Mouse (Mus musculus) intestine, postnatal 0 days (tissue): ENCODE results near the gene Dars. TPM values are rescaled to one million over a fixed set of nuclear protein-coding genes. Genes with fewer than 3 reads are reported as not detected.

Experiments used
- ATAC-seq: fragments of 200-750 bp; cut with Nextera tagmentation; 2 replicates; pipeline ENCODE4 v1.8.0; 2017; ENCODE audit warnings: mild to moderate bottlenecking, moderate TSS enrichment, moderate library complexity
- H3K27ac ChIP-seq: fragments of 300-500 bp; sonication (generic); 2 replicates; pipeline ENCODE4 v1.5.1; 2014; ENCODE audit warnings: mild to moderate bottlenecking, low read depth, low read length, moderate library complexity
- H3K27me3 ChIP-seq: fragments of 300-500 bp; sonication (generic); replicated peaks from 2 replicates; pipeline ENCODE4 v1.6.1; 2014; ENCODE audit warnings: low read length, mixed read lengths; ENCODE audit not compliant: control insufficient read depth, insufficient read depth
- H3K36me3 ChIP-seq: fragments of 300-500 bp; sonication (generic); 2 replicates; pipeline ENCODE4 v1.6.1; 2014; ENCODE audit warnings: mild to moderate bottlenecking, moderate library complexity; ENCODE audit not compliant: control insufficient read depth, insufficient read depth
- H3K4me1 ChIP-seq: fragments of 300-500 bp; sonication (generic); replicated peaks from 2 replicates; pipeline ENCODE4 v1.6.1; 2014; ENCODE audit warnings: antibody characterized with exemption, low read length, mixed read lengths; ENCODE audit not compliant: control insufficient read depth, insufficient read depth
- H3K4me2 ChIP-seq: fragments of 300-500 bp; sonication (generic); replicated peaks from 2 replicates; pipeline ENCODE4 v1.6.1; 2014; ENCODE audit warnings: low read depth, mild to moderate bottlenecking, moderate library complexity
- H3K4me3 ChIP-seq: fragments of 300-500 bp; sonication (generic); 2 replicates; pipeline ENCODE4 v1.5.1; 2014; ENCODE audit warnings: low read depth, low read length
- H3K9ac ChIP-seq: fragments of 300-500 bp; sonication (generic); 2 replicates; pipeline ENCODE4 v1.6.1; 2014; ENCODE audit warnings: mild to moderate bottlenecking, low read depth, low read length
- H3K9me3 ChIP-seq: fragments of 300-500 bp; sonication (generic); 2 replicates; pipeline ENCODE4 v1.6.1; 2016; ENCODE audit warnings: mixed run types; ENCODE audit not compliant: control insufficient read depth
- CTCF ChIP-seq: sonication (generic); IDR thresholded peaks from 2 replicates; pipeline ENCODE4 v1.5.1; 2016; ENCODE audit warnings: low read depth, mild to moderate bottlenecking, control low read depth, antibody characterized with exemption, moderate library complexity
- WGBS: fragments of 180-500 bp; shearing (Covaris S2); extraction: QIAGEN DNeasy Blood & Tissue Kit; methylation state at CpG from one replicate; pipeline ENCODE4 v1.1.7; 2014; 5-methylcytosine and 5-hydroxymethylcytosine counted together
- polyA plus RNA-seq: library from polyadenylated mRNA; unstranded; fragments of >200 nt; fragmentation: Nextera tagmentation; extraction: Ambion mirVana; gene quantifications from 2 replicates; pipeline ENCODE4 v1.2.1, GENCODE M21; 2015

Gene Dars
- polyA plus RNA-seq, result 68.0 and 69.0 TPM in 2 replicates

- H3K27ac ChIP-seq, result peak within 1 kb of the TSS; percentile 97
- H3K9me3 ChIP-seq, result no peaks in the 10 kb centered on the region
- no peaks in the 10 kb centered on the region for H3K27me3 ChIP-seq
- H3K4me1 ChIP-seq, result 0 out of 2 replicates have a peak, but pooled peaks cover 2% of the 10 kb centered on the region
- H3K4me3 ChIP-seq, result peak within 1 kb of the TSS; percentile 86
- 0% methylated on average over 54 of the region's 68 CpGs for WGBS
- ATAC-seq, result peak; percentile 93
- peak within 1 kb of the TSS; percentile 80 for H3K4me2 ChIP-seq
- peak within 1 kb of the TSS; percentile 99 for H3K9ac ChIP-seq
- H3K36me3 ChIP-seq, result no peaks in the 10 kb centered on the region
- no peak for TF ChIP-seq CTCF
Observed at GRCm38 (mm10) chr1:128416584-128417532, at the start of gene Dars. Gene Dars, minus strand, starts transcription at chr1:128417368.

- no peak overlapping the region for H3K9ac ChIP-seq
- H3K9me3 ChIP-seq, result no peaks in the 10 kb centered on the region
- H3K4me2 ChIP-seq, result no peak overlapping the region
- TF ChIP-seq CTCF, result no peak
- no peak overlapping the region for H3K4me3 ChIP-seq
- no peaks in the 10 kb centered on the region; the same call in 1 of the 2 replicates for H3K27me3 ChIP-seq
- H3K4me1 ChIP-seq, result no peaks in the 10 kb centered on the region
- 58% methylated on average over 1 of the region's 1 CpGs for WGBS
- H3K36me3 ChIP-seq, result no peaks in the 10 kb centered on the region
- H3K27ac ChIP-seq, result no peak overlapping the region
- no peak for ATAC-seq
Observed at GRCm38 (mm10) chr1:128466828-128467227, 49.7 kb upstream of the Dars start.

DNA sequence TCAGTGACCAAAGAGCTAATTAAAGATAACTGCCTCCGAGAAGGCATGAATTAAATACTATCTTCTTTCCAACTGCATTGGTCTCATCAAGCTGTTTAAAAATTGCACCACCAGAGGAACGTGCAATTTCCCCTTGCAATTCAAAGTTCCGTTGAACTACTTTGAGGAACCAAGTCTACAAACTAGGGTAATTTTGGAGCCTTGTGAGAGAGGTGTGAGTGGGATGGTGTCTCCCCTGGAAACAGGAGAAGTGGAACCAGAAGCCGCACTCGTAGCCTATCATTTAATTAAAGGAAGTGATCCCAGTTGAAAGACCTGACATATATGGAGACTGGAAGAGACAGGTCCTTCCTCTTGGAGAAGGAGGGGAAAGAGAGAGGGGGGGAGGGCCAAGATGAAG lies 46.3 kb upstream of the Dars start:
- H3K27me3 ChIP-seq, result no peaks in the 10 kb centered on the region
- no peak overlapping the region for H3K4me2 ChIP-seq
- no peak overlapping the region for H3K9ac ChIP-seq
- H3K9me3 ChIP-seq, result no peaks in the 10 kb centered on the region
- no peak for ATAC-seq
- no peaks in the 10 kb centered on the region for H3K36me3 ChIP-seq
- no peak for TF ChIP-seq CTCF
- 77% methylated on average over 5 of the region's 5 CpGs for WGBS
- no peak overlapping the region for H3K4me3 ChIP-seq
- H3K27ac ChIP-seq, result no peak overlapping the region
- no peaks in the 10 kb centered on the region for H3K4me1 ChIP-seq

DNA sequence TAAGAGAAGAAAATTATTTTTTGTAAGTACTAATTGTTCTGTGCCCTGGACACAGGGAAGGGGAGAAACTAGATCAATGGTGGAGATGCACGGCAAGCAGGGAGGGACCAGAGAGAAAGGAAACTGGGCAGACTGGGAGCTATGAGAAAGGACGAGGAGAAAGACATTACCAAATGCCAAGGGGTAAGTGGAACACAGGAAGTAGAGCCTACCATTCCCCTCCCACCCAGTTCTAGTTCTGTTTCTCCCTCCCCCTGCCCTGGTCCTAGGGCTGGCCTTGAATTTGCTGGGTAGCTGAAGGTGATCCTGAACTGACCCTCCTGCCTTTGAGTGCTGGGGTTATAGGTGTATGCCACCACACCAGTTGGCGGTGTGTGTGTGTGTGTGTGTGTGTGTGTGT lies 45.2 kb upstream of the Dars start:
- H3K36me3 ChIP-seq, result no peaks in the 10 kb centered on the region
- no peaks in the 10 kb centered on the region for H3K9me3 ChIP-seq
- no peak overlapping the region for H3K4me2 ChIP-seq
- ATAC-seq, result no peak
- no peak overlapping the region for H3K9ac ChIP-seq
- no peak for TF ChIP-seq CTCF
- no peak overlapping the region for H3K27ac ChIP-seq
- H3K27me3 ChIP-seq, result no peaks in the 10 kb centered on the region
- WGBS, result 79% methylated on average over 3 of the region's 3 CpGs
- no peak overlapping the region for H3K4me3 ChIP-seq
- H3K4me1 ChIP-seq, result no peaks in the 10 kb centered on the region

GRCm38 (mm10) chr1:128460780-128461179 lies 43.6 kb upstream of the Dars start:
- Histone ChIP-seq H3K4me1 (no peaks in the 10 kb centered on the region), H3K36me3 (no peaks in the 10 kb centered on the region), H3K27me3 (no peaks in the 10 kb centered on the region), H3K4me2 (no peak overlapping the region), H3K27ac (no peak overlapping the region), H3K9me3 (no peaks in the 10 kb centered on the region), H3K4me3 (no peak overlapping the region), H3K9ac (no peak overlapping the region)
- ATAC-seq, result no peak
- 88% methylated on average over 6 of the region's 6 CpGs for WGBS
- no peak for TF ChIP-seq CTCF

GRCm38 (mm10) chr1:128459439-128459838 lies 42.3 kb upstream of the Dars start:
- H3K9me3 ChIP-seq, result no peaks in the 10 kb centered on the region
- H3K27me3 ChIP-seq, result no peaks in the 10 kb centered on the region
- H3K4me3 ChIP-seq, result no peak overlapping the region
- H3K9ac ChIP-seq, result no peak overlapping the region
- H3K36me3 ChIP-seq, result no peaks in the 10 kb centered on the region
- no peak overlapping the region for H3K4me2 ChIP-seq
- no peak overlapping the region for H3K27ac ChIP-seq
- no peak for ATAC-seq
- TF ChIP-seq CTCF, result no peak
- no peaks in the 10 kb centered on the region for H3K4me1 ChIP-seq
- WGBS, result 77% methylated on average over 1 of the region's 1 CpGs
